Mouse (Mus musculus): ENCODE data around the gene Gstp2.

The Gstp2 gene

DNA sequence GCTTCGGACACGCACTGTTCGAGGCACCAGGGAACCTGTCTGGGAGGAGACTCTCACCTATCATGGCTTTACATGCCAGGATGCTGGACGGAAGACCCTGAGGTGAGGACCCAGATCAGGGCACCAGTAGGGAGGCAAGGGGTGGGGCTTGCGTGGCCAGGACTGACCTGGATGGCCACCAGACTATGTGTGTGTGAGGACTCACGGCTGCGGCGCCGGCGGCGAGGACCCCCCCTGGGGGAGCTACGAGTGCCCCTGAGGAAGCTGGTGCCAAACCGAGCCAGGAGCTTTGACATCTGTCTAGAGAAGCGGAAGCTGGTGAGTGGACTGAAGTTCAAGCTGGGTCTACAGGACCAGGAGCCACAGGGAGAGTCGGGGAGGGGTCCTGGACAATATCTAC lies 41.5 kb downstream of the Gstp2 start:
- DNase-seq: no peak

DNA sequence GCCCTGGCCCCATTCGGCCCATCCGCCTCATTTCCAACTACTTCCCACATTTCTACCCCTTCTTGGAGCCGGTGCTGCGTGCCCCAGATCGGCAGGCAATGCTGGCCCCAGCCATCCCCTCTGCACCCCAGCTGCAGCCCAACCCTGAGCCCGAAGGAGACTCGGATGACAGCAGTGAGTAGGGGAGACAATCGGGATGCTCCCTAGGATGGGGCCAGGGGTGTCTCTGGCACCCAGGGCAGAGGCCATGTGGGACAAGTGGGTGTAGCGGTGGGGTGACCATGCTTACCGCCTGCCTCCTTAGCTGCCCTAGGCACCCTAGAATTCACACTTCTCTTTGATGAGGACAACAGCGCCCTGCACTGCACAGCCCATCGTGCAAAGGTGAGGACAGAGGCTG lies 42.2 kb downstream of the Gstp2 start:
- no peak for DNase-seq

DNA sequence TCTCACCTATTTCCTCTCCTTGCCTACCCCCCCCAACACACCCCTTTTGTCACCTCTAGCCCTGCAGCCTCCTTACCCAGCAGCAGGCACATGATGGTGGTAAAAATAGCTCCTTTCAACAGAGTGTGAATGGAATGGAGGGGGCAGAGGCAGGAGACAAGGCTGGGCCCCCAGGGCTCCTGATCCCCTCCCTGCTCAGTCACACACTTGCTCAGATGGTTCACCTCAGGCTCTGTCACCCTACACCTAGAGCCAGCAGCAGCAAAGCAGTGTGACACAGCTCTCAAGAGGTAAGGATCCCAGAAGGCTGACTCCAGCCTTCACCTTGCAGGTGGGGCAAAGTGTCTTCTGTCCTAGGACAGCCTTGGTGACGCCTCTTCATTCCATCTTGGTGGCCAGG lies 42.7 kb downstream of the Gstp2 start, which contains the start of gene Doc2g:
Gene Doc2g, plus strand, starts transcription at position 202 of the 400 bp plus-strand sequence.
- no peak for DNase-seq

DNA sequence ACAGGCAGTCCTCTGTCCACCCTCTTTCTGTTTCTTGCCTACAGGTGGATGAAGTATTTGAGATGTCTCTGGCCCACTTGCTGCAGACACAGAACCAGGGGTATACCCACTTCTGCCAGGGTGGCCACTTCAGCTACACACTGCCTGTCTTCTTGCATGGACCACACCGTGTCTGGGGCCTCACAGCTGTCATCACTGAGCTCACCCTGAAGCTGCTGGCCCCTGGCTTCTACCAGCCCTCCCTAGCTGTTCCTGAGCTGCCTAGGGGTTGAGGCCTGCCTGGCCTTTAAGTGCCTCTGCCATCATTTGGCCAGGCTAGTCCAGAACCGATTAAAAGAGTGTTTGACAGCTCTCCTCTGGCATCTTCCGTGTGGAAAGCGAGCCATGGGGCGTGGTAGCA lies 44.1 kb downstream of the Gstp2 start:
- DNase-seq: no peak

DNA sequence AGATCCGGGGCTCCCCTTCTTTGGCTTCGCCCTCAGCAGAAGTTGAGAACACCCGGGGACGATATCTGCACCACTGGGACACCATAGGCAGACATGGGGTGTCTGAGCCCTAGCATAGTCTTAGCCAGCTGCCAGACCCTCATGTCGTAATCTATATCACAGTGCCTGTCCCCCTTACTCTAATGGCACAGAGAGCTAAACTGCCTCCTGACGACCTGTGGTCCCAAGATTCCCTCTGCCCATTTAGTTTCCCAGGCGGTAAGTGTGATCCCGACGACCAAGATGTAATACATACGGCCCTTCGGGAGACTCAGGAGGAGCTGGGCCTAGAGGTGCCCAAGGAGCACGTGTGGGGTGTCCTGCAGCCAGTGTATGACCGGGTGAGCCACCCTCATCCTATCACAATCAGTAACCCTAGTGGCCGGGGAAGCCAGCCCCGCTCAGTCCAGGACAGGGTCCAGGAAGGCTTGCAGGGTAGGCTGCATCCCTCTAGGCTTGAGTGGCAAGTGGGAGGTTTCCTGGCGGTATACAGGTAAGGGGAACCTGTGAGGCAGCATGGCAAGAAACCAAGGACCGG lies 44.8 kb downstream of the Gstp2 start:
- no peak for DNase-seq

DNA sequence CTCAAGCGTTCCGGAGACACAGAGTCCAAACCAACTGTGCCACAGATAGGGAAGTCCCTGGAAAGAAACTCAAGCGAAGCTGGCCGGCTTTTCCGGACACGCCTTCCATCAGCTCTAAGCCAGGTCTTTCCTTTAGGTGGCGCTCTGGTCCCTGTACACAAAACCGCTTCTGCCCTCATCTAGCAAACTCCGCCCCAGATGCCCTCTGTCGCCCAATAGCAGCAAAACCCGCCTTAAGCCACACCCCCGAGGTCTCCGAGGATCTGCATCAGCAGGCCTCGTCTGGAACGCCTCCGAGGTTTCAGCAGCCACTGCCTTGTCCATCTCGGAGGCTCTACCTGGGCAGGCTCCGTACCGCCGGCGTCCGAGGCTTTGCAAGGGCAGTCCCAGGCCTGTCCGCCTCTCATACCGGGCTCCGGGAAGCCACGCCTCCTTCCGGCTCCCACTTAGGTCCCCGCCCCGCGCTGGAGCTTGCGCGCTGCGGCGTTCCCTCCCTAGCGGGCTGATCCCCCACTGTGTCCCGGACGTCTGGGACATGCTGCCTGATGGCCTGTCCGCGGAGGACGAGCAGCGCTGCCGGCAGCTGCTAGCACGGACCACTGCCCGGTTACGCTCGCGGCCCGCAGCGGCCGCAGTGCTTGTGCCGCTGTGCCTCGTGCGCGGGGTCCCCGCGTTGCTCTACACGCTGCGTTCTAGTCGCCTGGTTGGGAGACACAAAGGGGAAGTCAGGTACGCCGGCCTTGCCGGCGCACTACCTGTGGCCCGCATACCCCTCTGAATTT lies 45.5 kb downstream of the Gstp2 start, which contains the start of the genes Nudt8 and Gm49405:
Gene Nudt8, plus strand, starts transcription at position 462 of the 782 bp plus-strand sequence.
Gene Gm49405, plus strand, starts transcription at position 508 of the 782 bp plus-strand sequence.
- peak; percentile 98 for DNase-seq

DNA sequence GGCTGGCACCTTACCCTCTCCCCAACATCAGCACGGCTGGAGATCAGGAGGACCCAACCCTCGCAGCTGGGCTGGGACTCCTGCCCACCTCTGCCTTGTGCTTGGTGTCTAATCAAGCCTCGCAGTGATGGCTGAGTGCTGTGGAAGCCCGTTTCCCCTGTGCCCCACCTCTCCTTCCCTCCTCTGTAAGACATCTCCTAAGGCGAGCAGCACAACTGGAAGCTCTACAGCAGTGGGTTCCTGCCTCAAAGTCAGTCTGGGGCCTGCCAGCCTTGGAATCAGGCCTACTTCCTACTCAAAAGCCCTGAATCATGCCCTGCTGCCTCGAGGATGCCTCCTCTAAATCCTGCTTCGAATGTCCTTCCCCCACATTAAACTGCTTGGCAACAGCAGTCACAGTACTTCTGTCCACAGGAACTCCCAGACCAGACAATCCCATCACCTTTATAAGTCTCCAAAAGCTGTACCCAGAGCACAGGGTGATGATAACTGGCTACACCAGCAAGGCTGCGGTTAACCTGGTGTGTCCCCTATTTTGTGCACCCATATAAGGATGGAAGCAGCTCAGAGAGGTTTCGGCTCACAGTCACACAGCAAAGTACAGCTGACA lies 46.6 kb downstream of the Gstp2 start:
- no peak for DNase-seq

DNA sequence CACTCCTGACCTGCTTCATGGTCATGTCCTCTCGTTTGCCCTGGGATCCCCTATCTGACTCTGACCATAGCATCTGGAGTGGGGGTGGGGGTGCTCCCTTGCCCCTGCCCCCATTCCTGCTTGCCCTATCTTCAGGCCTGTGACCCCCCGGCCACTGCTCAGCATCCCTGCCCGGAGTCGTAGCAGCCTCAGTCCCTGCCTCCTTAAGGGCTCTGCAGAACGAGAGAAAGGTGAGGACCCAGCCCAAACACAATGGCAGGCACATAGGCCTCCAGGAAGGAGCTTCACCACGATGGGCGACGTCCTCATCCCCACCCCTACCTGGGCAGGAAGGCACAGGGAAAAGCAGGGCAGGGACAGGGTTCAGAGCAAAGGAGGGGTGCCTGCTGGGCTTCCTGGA lies 47.5 kb downstream of the Gstp2 start:
- no peak for DNase-seq

DNA sequence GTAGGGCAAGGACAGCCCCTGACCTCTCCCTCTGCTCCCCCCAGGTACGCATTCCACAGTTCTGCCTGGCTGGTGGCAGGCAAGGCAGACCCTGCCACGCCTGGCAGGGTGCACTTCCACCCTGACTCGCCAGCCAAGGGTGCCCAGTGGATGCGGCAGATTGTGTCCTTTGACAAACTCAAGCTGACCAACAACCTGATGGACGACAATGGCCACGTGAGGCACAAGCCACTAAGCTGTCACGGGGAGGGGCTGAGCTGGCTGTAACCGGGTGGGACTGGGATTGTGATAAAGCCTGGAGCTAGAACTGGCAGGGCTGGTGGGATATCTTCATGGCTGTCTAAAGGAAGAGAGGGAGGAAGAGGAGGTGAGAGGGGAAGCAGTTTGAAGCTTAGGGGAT lies 48.6 kb downstream of the Gstp2 start:
- DNase-seq: no peak

DNA sequence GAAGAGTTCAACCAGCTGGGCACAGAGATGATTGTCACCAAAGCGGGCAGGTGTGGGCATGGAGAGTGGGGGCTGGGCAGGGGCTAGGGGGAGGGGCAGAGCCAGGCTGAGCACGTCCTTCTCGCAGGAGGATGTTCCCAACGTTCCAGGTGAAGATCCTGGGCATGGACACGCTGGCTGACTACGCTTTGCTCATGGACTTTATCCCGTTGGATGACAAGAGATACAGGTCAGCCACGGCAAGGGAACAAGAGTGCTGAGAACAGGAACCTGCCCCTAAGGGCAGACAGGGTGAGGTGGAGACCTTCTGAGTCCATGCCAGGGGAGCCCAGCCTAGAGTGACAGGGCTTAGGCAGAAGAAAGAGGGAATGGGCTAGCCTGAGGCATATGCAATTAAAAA lies 49.1 kb downstream of the Gstp2 start:
- DNase-seq: no peak

DNA sequence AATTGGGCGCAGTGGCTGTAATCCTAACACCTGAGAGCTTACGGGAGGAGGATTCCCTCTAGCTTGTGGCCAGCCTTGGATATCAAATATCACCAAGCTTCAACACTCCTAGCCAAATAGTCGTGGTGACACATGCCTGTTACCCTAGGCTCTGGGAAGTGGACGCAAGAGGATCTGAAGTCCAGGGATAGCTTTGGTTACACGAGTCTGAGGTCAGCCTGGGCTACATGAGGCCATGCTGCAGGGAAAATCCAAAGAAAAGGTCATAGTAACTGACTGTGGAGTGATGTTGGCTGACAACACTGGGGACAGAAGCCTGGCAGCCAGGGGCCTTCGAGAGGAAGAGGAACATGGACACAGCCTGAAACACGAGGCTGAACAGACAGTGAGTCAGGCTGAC lies 49.7 kb downstream of the Gstp2 start:
- no peak for DNase-seq

DNA sequence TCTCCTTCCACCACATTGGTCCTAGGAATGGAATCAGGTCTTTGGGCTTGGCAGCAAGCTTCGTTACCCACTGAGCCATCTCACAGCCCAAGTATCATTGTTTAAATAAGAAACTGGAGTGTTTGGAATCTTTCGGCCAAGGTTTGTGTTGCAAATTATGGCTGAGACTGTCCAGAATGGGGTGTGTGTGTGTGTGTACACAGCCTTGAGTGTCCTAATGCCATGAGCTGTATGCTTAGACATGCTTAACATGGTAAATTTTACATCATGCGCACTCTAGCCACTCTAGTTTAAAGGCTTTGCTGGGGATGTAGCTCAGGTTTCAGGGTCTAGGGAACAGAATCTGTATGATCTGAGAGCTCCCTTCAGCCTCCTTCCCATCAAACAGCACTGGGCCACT lies 50.3 kb downstream of the Gstp2 start:
- no peak for DNase-seq

DNA sequence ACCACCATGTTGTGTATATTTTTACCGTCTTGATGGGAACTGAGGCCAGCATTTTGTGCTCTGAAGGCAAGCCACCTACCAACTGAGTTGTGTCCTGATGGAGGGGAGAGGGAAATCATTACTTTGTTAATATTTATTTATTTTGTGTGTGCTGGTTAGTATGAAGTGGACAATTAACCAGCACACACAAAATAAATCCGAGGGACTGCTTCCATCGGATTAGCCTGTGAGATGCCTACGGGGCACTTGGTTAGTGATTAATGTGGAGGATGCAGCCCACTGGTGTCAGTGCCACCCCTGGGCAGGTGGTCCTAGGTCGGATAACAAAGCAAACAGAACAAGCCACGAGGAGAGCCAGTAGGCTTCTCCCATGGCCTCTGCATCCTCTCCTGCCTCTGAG lies 50.9 kb downstream of the Gstp2 start:
- no peak for DNase-seq

DNA sequence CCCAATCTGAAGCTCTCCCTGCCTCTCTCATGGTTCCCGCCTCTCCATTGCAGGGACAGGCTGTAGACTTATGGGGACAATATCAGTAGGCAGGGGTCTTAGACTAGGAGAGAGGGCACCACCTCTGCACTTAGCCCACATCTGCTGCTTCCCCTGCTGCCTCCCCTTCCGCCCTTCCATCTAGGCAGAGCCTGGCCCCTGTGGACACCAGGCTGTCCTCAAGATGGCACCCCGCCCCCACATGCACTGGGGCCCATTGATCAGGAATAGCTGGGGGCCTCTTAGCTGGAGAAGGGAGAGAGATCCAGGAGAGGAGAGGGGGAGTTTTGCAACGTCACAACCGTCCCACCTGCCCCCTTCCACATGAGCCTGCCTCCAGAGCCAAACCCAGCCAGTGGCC lies 53.4 kb downstream of the Gstp2 start, which contains the start of gene Tbx10:
Gene Tbx10, plus strand, starts transcription at position 337 of the 400 bp plus-strand sequence.
- DNase-seq: no peak

DNA sequence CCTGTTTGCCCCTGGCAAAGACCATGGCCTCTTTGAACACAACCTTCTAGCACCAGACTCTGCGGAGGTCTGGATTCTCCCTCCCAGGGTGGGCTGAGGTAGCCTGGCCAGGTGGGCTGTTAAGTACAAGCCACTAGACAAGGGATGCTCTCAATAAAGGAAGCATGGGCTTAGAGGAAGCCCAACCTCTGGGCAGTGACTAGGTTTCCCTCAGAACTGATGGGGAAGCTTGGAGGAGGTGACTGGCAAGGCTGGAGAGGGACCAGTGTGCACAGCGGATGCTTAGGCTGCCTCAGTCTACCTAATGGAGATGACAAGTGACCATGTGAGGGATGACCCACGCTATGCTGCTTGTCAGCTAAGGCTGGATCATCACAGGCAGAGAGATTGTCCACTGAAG lies 53.9 kb downstream of the Gstp2 start:
- no peak for DNase-seq

DNA sequence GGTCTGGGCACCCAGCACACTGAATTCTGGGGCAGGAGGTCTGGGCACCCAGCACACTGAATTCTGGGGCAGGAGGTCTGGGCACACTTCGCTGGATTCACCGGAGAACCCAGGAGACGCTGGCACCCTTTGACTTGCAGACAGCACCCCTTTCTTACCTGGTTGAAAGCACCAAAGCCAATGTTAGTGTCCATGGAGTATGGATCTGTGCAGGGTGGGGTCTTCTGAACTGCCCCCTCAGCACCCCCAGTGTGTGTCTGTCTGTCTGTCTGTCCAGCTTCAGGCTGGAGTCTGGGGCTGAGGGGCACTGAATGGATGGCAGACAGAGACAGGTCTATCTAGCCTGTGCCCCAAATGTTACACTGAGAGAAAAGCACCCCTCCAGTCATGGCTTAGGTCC lies 54.3 kb downstream of the Gstp2 start:
- no peak for DNase-seq

DNA sequence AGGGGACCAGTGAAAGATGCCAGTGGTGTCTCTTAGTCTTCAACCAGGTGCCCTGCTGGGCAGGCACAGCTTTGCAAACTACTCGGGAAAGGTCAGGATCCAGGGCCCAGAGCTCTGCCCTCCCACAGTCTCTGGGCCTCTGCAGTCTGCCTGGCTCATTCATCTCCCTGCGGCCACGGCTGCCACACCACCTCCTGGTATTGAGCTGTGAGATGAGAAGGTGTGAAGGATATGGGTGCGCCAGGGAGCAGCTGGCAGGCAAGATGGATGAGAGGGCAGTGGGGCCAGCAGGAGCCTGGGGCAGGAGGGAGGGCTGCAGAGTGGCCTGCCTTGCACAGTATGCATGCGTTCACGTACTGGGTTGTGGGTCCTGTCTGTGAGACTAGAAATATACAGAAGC lies 55.0 kb downstream of the Gstp2 start:
- DNase-seq: no peak

Measured in layer of hippocampus, adult 9-11 months (tissue).